Mouse (Mus musculus): Measurements from ENCODE around the gene Mast4. TPM values are rescaled to one million over a fixed set of nuclear protein-coding genes. Genes with fewer than 3 reads are reported as not detected.

Gene Mast4
- total RNA-seq, 2 experiments from 2014 or later, result 57.3 to 62.4 TPM

DNA sequence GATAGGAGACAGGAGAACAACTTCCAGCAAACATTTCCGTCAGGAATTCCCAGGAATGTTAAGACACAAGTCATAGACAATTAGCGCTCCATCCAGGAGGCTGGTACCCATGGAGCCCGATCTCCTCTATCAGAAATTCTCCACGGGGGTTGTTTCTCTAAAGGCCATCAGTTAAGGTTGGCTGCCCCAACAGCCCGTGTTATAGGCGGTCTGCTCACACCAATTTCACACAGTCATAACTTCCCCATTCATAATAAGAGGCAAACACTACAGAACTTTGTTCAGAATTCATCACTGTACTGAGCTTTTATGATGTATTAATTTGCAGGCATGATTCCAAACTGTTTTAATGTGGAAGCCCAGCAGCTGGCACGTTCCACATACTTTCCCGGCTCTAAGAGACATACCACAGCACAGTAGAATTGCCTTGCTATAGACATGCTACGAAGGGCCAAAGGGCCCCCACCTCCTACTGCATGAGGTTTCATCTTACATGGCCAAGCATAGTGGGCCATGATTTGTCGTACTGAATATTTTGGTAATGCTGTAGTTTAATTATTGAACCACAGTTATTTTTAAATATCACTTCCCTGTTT is 19.1 kb downstream of the Mast4 start:
- Histone ChIP-seq H3K4me3 (no peak overlapping the region), H3K27ac (no peak overlapping the region)
- no peak for DNase-seq (ENCODE audit: extremely low spot score in 1 of 2, low spot score in 2 of 2)
- TF ChIP-seq CTCF (IDR thresholded peaks at IDR 0.05), result no peak
- intact Hi-C loops (cut with DNase I), result no loop called here

DNA sequence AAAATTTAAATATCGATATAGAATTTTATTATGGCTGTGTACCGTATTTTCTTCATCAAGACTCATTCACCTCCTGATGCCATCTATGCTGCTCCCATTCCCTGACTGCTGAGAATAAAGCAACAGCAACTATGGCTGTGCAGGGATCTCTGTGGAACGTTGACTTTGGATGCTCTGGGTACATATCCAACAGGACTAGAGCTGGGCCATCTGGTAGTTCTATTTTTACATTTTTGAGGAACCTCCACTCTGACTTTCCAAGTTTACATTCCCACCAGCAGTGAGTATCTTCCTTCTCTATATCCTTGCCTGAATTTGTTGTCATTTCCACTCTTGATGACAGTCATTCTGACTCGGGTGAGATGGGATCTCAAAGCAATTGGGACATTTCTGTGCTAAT is 26.0 kb downstream of the Mast4 start:
- intact Hi-C loops (cut with DNase I), result no loop called here
- Histone ChIP-seq H3K4me3 (no peak overlapping the region), H3K27ac (no peak overlapping the region; the same call in 1 of the 2 replicates)
- DNase-seq (ENCODE audit: extremely low spot score in 1 of 2, low spot score in 2 of 2), result no peak
- no peak for TF ChIP-seq CTCF (IDR thresholded peaks at IDR 0.05)

DNA sequence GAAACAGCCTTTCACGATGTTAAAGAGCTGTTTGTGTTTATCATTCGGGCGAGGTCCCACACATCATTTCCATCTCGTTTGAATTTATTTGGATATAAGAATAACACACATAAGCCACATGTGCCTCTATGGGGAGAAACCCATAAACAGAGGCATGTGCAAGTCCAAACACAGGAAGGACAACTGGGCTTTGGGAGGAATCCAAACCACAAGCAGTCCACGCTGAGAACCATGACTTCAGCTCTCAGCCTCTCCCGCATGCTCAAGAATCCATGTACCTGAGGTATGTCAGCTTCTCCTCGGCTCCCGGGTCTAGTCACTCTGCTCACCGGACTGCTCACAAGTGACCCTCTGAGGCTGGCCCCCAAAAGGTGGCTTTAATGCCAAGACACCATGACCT is 30.5 kb downstream of the Mast4 start:
- Histone ChIP-seq H3K27ac (no peak overlapping the region), H3K4me3 (no peak overlapping the region)
- intact Hi-C loops (cut with DNase I), result no loop called here
- DNase-seq (ENCODE audit: extremely low spot score in 1 of 2, low spot score in 2 of 2), result no peak
- TF ChIP-seq CTCF (IDR thresholded peaks at IDR 0.05), result no peak

DNA sequence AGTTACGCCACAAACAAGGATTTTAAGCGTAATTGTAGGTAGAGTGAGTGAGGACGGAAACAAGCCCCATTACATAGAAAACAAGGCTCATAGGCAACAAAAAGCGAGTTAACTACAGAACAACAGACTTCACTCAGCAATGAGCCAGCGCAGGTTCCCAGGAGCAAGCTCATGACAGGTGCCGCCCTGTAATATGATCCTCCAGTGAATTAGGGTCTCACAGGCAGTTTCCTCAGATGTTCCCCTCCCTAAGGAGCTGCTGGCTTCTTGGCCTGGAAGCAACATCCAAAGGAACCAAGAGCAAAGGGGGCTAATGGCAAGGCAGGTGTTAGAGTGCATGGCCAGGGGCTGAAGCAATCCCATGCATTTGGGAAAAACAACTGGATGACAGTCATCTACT is 31.8 kb downstream of the Mast4 start:
- TF ChIP-seq CTCF (IDR thresholded peaks at IDR 0.05), result no peak
- no peak overlapping the region for H3K27ac ChIP-seq
- DNase-seq (ENCODE audit: extremely low spot score in 1 of 2, low spot score in 2 of 2), result no peak
- intact Hi-C loops (cut with DNase I), result no loop called here
- H3K4me3 ChIP-seq, result no peak overlapping the region

DNA sequence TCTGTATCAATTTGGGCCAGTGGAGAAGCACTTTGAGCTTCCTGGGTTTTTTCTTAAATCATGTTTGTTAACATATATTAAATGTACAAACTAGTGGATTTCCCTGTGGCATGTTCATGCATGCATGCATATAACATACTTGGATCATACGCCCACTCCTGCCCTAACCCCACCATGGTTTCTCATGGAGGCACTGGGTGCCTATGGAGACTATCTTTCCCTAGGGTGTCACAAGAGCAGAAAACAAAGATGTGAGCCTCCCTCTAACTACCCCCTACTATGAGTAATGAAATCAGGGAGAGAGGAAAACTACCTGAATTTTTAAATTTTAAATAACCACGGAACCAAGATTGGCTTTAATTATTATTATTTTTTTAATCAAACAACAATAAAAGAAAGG is 32.2 kb downstream of the Mast4 start:
- DNase-seq (ENCODE audit: extremely low spot score in 1 of 2, low spot score in 2 of 2), result no peak
- Histone ChIP-seq H3K27ac (no peak overlapping the region), H3K4me3 (no peak overlapping the region)
- intact Hi-C loops (cut with DNase I), result no loop called here
- TF ChIP-seq CTCF (IDR thresholded peaks at IDR 0.05), result no peak

DNA sequence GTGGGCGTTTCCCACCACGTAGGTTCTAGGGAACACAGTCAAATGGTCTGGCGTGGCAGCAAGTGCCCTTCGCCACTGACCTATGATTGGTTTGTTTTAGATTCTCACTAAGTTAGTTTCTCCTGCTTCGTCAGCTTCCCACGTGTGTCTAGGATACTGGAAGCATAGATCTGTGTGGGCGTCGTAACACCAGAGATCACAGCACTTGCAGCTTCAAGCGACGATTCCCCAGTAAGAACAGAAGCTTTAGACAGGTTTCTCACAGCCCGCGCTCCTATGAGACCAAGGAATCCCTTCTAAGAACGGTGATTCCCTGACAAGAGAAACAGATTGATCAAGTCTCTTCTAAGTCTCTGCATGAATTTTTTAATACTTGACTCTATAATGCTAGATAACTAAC is 39.9 kb downstream of the Mast4 start:
- H3K4me3 ChIP-seq, result no peak overlapping the region
- no peak overlapping the region for H3K27ac ChIP-seq
- intact Hi-C loops (cut with DNase I), result no loop called here
- DNase-seq (ENCODE audit: extremely low spot score in 1 of 2, low spot score in 2 of 2), result no peak
- no peak for TF ChIP-seq CTCF (IDR thresholded peaks at IDR 0.05)

DNA sequence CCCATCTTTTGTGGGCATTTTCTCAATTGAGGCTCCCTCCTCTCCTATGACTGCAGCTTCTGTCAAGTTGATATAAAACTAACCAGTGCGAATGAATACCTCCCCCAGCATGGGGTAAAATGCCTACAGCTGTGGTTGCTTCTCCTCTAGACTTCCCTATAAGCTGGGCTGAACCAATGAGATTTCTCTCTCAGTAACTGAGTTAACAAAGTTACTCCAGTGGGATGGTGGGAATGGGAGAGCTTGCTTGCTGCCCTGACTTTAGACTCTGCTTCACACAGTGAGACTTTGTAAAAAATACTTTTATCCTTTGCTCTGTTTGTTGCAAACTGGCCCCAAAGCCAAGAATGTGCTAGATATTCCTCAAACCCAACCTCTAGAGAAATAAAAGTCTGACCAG is 41.2 kb downstream of the Mast4 start:
- intact Hi-C loops (cut with DNase I), result no loop called here
- no peak overlapping the region for H3K27ac ChIP-seq
- no peak for DNase-seq (ENCODE audit: extremely low spot score in 1 of 2, low spot score in 2 of 2)
- no peak for TF ChIP-seq CTCF (IDR thresholded peaks at IDR 0.05)
- no peak overlapping the region for H3K4me3 ChIP-seq

DNA sequence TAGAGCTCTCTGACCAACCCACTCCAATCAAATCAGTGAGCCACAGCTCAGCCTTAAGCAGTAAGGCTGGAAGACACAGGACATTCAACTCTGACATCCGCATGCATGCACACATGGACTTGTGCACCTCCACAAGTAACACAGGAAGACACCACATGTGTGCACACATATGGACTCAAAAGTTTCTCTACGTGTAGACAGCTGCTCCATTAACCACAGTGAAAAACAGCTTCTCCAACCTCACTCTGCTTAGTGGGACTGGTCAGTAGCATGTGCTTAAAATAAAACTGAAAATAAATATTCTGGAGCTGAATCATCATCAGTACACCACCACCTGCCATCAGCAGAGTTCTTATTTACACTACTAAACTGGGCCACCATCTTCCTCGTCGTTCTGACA is 43.2 kb downstream of the Mast4 start:
- Histone ChIP-seq H3K27ac (no peak overlapping the region), H3K4me3 (no peak overlapping the region)
- no peak for TF ChIP-seq CTCF (IDR thresholded peaks at IDR 0.05)
- DNase-seq (ENCODE audit: extremely low spot score in 1 of 2, low spot score in 2 of 2), result no peak
- intact Hi-C loops (cut with DNase I), result no loop called here

DNA sequence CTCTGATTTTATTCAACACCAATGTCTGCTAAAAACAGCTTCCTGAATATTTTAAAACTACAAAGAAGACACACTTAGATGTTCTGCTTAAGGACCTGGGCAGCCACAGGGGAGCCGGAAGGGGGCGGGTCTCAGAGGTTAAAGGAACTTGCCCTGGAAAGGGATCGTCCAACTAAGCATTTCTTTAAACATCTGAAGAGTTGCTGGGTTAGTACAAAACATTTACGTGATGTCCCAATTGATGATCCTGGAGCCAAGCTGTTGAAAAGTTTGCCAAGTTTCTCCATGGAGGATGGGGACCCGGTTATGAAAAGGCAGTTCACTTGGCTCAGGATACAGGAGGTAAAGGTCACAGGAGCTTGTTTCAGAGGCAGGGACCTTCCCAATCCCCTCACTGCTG is 48.5 kb downstream of the Mast4 start:
- no peak for DNase-seq (ENCODE audit: extremely low spot score in 1 of 2, low spot score in 2 of 2)
- Histone ChIP-seq H3K4me3 (no peak overlapping the region), H3K27ac (peak overlapping the region; percentile 36; the same call in 1 of the 2 replicates)
- intact Hi-C loops (cut with DNase I), result loop anchor here (5.0 kb wide), 1 partner anchor 84 kb away; no protein-coding TSS in a partner anchor
- TF ChIP-seq CTCF (IDR thresholded peaks at IDR 0.05), result no peak

DNA sequence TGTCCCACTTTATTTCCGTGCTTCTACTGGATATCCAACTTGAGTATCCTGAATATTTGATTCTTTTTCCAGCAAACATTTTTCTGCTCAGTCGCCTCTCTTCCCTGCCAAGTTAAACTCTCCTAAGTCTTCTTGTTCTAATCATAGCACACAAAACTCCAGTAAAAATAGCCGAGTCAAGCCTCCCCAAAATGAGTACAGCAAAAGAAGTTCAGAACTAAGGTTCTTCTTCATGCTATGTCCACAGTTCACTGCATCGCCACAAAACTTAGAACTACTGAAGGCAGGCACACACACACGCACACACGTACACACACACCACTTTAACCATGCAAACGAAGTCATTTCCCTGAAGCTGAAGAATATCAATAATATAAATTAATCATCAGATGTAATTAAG is 49.3 kb downstream of the Mast4 start:
- intact Hi-C loops (cut with DNase I), result loop anchor here (5.0 kb wide), 1 partner anchor 83 kb away; no protein-coding TSS in a partner anchor
- no peak for TF ChIP-seq CTCF (IDR thresholded peaks at IDR 0.05)
- no peak for DNase-seq (ENCODE audit: extremely low spot score in 1 of 2, low spot score in 2 of 2)
- H3K4me3 ChIP-seq, result no peak overlapping the region
- H3K27ac ChIP-seq, result peak overlapping the region; percentile 36; the same call in 1 of the 2 replicates

DNA sequence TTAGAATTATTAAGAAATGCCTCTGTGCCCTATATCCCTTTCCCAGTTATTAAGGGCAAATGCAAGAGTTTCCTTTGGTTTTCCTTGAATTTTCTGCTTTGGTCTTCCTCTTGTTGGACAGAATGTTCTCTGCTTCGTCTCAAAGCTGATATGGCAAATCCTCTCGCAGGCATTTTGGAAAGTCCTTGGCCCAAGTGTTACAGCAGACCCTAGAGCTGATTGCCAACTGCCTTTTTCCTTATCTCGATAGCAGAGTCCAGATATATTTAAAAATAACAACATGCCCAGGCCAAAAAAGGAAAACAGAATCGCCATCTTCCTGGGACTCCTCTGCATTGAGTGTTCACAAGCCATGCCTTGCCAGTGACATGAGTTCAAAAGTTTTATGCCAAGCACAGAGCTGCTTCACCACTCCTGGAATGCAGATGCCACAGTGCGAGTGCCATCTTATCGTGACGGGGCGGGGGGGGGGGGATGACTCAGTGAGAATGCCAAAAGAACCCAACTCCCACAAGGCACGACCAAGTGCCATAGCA is 63.4 kb downstream of the Mast4 start:
- no peak for DNase-seq (ENCODE audit: extremely low spot score in 1 of 2, low spot score in 2 of 2)
- no peak for TF ChIP-seq CTCF (IDR thresholded peaks at IDR 0.05)
- Histone ChIP-seq H3K27ac (no peak overlapping the region), H3K4me3 (no peak overlapping the region)
- intact Hi-C loops (cut with DNase I), result no loop called here

DNA sequence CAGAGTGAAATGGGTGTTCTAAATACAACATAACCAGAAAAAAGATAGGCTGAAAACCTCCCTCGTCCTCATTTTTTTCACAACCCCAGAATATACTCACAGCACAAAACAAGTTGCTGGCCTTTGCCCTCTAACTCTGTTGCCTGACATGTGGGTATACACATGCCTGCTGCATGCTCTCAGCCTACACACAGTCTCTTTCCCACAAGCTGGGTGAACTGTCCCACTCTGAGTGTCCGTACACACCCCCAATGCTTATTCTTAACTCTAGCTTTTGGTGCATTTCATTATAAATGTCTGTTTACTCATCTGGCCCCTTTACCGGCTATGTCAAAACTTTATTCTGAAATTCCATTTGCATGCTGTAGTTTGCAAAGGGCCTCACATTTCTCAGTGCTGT is 71.6 kb downstream of the Mast4 start:
- DNase-seq (ENCODE audit: extremely low spot score in 1 of 2, low spot score in 2 of 2), result no peak
- H3K4me3 ChIP-seq, result no peak overlapping the region
- H3K27ac ChIP-seq, result no peak overlapping the region
- no peak for TF ChIP-seq CTCF (IDR thresholded peaks at IDR 0.05)
- intact Hi-C loops (cut with DNase I), result no loop called here

DNA sequence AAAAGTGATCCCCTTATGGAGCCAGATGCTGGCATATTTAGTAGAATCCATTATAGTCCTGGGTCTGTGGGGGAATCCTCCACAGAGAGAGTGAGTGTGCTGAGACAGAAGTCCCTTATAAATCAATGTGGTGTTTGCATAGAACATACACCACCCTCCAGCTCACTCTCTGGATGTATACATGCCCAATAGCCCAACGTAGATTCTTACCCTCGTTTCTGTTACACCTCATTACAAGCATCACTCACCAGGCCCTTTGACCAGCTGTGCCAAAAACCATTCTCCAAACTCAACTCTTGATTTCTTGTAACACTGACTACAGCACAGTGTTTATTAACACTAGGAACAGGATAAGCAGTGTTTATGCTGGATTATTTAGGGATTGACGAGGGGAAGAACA is 72.2 kb downstream of the Mast4 start:
- no peak for TF ChIP-seq CTCF (IDR thresholded peaks at IDR 0.05)
- H3K27ac ChIP-seq, result no peak overlapping the region
- H3K4me3 ChIP-seq, result no peak overlapping the region
- no peak for DNase-seq (ENCODE audit: extremely low spot score in 1 of 2, low spot score in 2 of 2)
- intact Hi-C loops (cut with DNase I), result no loop called here
